Mouse (Mus musculus): ENCODE results near the gene Rhoa. TPM values are rescaled to one million over a fixed set of nuclear protein-coding genes. Genes with fewer than 3 reads are reported as not detected.

Gene Rhoa
- polyA plus RNA-seq, 2 experiments: 240 to 326 TPM

DNA sequence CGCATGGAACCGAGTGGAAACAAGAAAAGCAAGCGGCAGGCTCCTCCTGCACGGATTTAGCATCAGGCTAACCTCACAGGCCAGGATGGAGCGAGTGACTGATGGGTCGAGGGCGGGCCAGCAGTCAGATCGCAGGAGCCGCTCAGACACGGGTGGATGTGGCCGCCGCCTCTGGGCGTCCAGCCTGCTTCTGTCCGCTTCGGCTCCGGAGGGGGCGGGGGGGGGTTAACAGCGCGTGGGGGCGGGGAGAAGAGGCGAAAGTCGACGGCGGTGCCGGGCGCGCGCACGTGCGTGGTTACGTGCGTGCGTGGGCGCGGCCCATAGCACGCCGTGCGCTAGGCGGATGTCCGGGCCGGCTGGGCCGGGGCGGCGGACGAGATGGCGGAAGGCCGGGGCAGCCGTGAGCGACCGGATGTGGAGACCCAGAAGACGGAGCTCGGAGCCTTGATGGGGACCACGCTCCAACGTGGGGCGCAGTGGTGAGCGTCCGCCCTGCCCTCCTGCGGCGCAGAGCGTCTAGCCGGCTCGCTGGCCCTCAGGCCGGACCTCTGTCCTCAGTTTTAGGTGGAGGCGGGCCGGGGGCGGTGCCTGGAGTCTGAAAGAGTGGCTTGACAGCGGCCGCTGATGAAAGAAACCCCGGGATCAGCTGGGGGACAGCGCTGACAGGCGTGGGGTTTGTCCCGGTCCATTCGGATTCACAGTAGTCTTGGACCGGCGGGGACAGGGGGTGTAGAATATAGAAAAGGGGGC lies 41.8 kb downstream of the Rhoa start, which contains the start of gene Usp4:
Gene Usp4, plus strand, starts transcription at position 314 of the 750 bp plus-strand sequence.
- Histone ChIP-seq H3K4me2 (replicated peaks; ENCODE audit: low read depth, low read length, severe bottlenecking) (peak within 1 kb of the TSS; percentile 75), H3K4me1 (ENCODE audit: control insufficient read depth, insufficient read depth, low read length) (peaks cover 7% of the 10 kb centered on the region), H3K9me3 (ENCODE audit: control insufficient read depth, low read length) (no peaks in the 10 kb centered on the region), H3K9ac (ENCODE audit: low read depth, low read length, severe bottlenecking) (peak within 1 kb of the TSS; percentile 87), H3K27me3 (ENCODE audit: control insufficient read depth, insufficient read depth, low read length) (no peaks in the 10 kb centered on the region), H3K36me3 (ENCODE audit: control insufficient read depth, insufficient read depth, low read length) (peaks cover 34% of the 10 kb centered on the region), H3K27ac (replicated peaks; ENCODE audit: low read depth, low read length) (peak within 1 kb of the TSS; percentile 96), H3K4me3 (replicated peaks; ENCODE audit: low read length) (peak within 1 kb of the TSS; percentile 92)
- ATAC-seq (ENCODE audit: low FRiP score, low read depth): peak; percentile 95
- DNase-seq (ENCODE audit: low spot score): peak; percentile 93
- WGBS: under 1% methylated on average over 47 of the region's 75 CpGs
- peak; percentile 68; the same call in 1 of the 2 replicates for TF ChIP-seq POLR2A (IDR thresholded peaks at IDR 0.05; ENCODE audit: borderline replicate concordance, extremely low read depth, insufficient read depth, insufficient read length)

DNA sequence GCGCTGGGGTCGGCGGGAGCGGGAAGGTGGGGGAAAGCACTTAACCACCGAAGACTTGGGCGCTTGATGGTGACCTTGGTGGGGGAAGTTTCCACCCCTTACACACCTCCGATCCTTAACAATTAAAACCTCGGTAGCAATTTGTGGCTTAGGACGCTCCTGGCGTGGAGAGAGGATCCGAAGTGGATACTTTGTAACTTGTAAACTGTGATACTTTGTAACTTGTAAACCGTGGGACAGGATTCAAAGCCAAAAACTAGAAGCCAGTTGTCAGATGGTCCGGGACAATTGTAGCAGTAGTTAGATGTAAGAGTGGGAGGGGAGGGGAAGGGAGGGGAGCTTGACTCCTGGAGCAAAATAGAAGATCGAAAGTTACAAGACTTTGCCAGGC lies 42.4 kb downstream of the Rhoa start:
- no peak for ATAC-seq (ENCODE audit: low FRiP score, low read depth)

GRCm38 (mm10) chr9:108349727-108350126 lies 43.8 kb downstream of the Rhoa start:
- no peak for TF ChIP-seq POLR2A (IDR thresholded peaks at IDR 0.05; ENCODE audit: borderline replicate concordance, extremely low read depth, insufficient read depth, insufficient read length)
- Histone ChIP-seq H3K9ac (ENCODE audit: low read depth, low read length, severe bottlenecking) (no peak overlapping the region), H3K4me3 (replicated peaks; ENCODE audit: low read length) (no peak overlapping the region), H3K4me1 (ENCODE audit: control insufficient read depth, insufficient read depth, low read length) (peaks cover 7% of the 10 kb centered on the region), H3K27ac (replicated peaks; ENCODE audit: low read depth, low read length) (no peak overlapping the region), H3K4me2 (replicated peaks; ENCODE audit: low read depth, low read length, severe bottlenecking) (no peak overlapping the region), H3K27me3 (ENCODE audit: control insufficient read depth, insufficient read depth, low read length) (no peaks in the 10 kb centered on the region), H3K9me3 (ENCODE audit: control insufficient read depth, low read length) (no peaks in the 10 kb centered on the region), H3K36me3 (ENCODE audit: control insufficient read depth, insufficient read depth, low read length) (peaks cover 54% of the 10 kb centered on the region)
- 98% methylated on average over 4 of the region's 4 CpGs for WGBS
- DNase-seq (ENCODE audit: low spot score) (no peak), ATAC-seq (ENCODE audit: low FRiP score, low read depth) (no peak)

More for the DNA sequence above, 42.4 kb downstream of the Rhoa start:
- Histone ChIP-seq H3K9me3 (ENCODE audit: control insufficient read depth, low read length) (no peaks in the 10 kb centered on the region), H3K27me3 (ENCODE audit: control insufficient read depth, insufficient read depth, low read length) (no peaks in the 10 kb centered on the region), H3K9ac (ENCODE audit: low read depth, low read length, severe bottlenecking) (peak overlapping the region; percentile 87), H3K27ac (replicated peaks; ENCODE audit: low read depth, low read length) (peak overlapping the region; percentile 96), H3K4me3 (replicated peaks; ENCODE audit: low read length) (peak overlapping the region; percentile 92), H3K4me2 (replicated peaks; ENCODE audit: low read depth, low read length, severe bottlenecking) (peak overlapping the region; percentile 75), H3K4me1 (ENCODE audit: control insufficient read depth, insufficient read depth, low read length) (peaks cover 7% of the 10 kb centered on the region), H3K36me3 (ENCODE audit: control insufficient read depth, insufficient read depth, low read length) (peaks cover 40% of the 10 kb centered on the region)
- no peak for DNase-seq (ENCODE audit: low spot score)
- TF ChIP-seq POLR2A (IDR thresholded peaks at IDR 0.05; ENCODE audit: borderline replicate concordance, extremely low read depth, insufficient read depth, insufficient read length): no peak
- 5% methylated on average over 14 of the region's 14 CpGs for WGBS

DNA sequence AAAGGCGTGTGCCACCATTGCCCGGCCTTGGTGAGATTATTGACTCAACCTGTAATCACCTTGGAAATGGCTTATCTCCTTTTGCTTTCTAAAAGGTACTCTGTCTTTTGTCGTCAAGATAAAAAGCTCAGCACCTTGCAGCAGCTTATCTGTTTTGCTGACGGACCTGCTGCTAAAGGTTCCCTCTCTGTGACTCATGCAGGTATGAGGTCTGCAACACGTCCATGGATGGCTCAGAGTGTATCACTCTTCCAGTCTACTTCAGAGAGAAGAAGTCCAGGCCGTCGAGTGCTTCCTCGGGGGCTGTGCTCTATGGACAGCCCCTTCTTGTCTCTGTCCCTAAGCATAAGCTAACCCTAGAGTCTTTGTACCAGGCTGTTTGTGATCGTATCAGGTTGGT lies 72.3 kb downstream of the Rhoa start:
- H3K27ac ChIP-seq (replicated peaks; ENCODE audit: low read depth, low read length): no peak overlapping the region
- H3K4me2 ChIP-seq (replicated peaks; ENCODE audit: low read depth, low read length, severe bottlenecking): no peak overlapping the region
- ATAC-seq (ENCODE audit: low FRiP score, low read depth) (no peak), DNase-seq (ENCODE audit: low spot score) (no peak)
- H3K27me3 ChIP-seq (ENCODE audit: control insufficient read depth, insufficient read depth, low read length): no peaks in the 10 kb centered on the region
- H3K4me3 ChIP-seq (replicated peaks; ENCODE audit: low read length): no peak overlapping the region
- H3K36me3 ChIP-seq (ENCODE audit: control insufficient read depth, insufficient read depth, low read length): peaks cover 97% of the 10 kb centered on the region
- no peaks in the 10 kb centered on the region for H3K9me3 ChIP-seq (ENCODE audit: control insufficient read depth, low read length)
- H3K4me1 ChIP-seq (ENCODE audit: control insufficient read depth, insufficient read depth, low read length): no peaks in the 10 kb centered on the region
- 89% methylated on average over 9 of the region's 9 CpGs for WGBS
- no peak for TF ChIP-seq POLR2A (IDR thresholded peaks at IDR 0.05; ENCODE audit: borderline replicate concordance, extremely low read depth, insufficient read depth, insufficient read length)
- H3K9ac ChIP-seq (ENCODE audit: low read depth, low read length, severe bottlenecking): no peak overlapping the region

DNA sequence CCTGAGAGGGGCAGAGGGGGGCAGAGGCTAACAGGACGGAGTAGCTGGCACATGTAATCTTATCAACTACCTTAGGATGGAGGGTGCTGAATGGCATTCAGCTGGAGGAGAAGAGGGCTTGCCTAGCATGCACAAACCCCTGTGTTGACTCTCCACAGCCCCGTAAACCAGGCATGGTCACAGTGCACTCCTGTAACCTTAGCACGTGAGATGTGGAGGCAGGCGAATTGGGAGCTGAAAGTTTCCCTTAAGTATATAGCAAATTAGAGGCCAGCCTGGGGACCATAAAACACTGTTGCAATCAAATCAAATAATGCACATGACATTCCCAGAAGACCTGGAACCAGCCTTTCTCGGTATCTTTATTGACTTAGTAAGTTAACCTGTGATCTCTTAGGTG lies 72.8 kb downstream of the Rhoa start:
- H3K4me1 ChIP-seq (ENCODE audit: control insufficient read depth, insufficient read depth, low read length): no peaks in the 10 kb centered on the region
- ATAC-seq (ENCODE audit: low FRiP score, low read depth): no peak
- DNase-seq (ENCODE audit: low spot score): no peak
- H3K27ac ChIP-seq (replicated peaks; ENCODE audit: low read depth, low read length): no peak overlapping the region
- H3K4me2 ChIP-seq (replicated peaks; ENCODE audit: low read depth, low read length, severe bottlenecking): no peak overlapping the region
- WGBS: 74% methylated on average over 5 of the region's 5 CpGs
- TF ChIP-seq POLR2A (IDR thresholded peaks at IDR 0.05; ENCODE audit: borderline replicate concordance, extremely low read depth, insufficient read depth, insufficient read length): no peak
- H3K36me3 ChIP-seq (ENCODE audit: control insufficient read depth, insufficient read depth, low read length): peaks cover 97% of the 10 kb centered on the region
- H3K27me3 ChIP-seq (ENCODE audit: control insufficient read depth, insufficient read depth, low read length): no peaks in the 10 kb centered on the region
- H3K4me3 ChIP-seq (replicated peaks; ENCODE audit: low read length): no peak overlapping the region
- H3K9ac ChIP-seq (ENCODE audit: low read depth, low read length, severe bottlenecking): no peak overlapping the region
- H3K9me3 ChIP-seq (ENCODE audit: control insufficient read depth, low read length): no peaks in the 10 kb centered on the region
